ENCODE assay signal across 16 mouse cellular contexts in the genomic region with DNA sequence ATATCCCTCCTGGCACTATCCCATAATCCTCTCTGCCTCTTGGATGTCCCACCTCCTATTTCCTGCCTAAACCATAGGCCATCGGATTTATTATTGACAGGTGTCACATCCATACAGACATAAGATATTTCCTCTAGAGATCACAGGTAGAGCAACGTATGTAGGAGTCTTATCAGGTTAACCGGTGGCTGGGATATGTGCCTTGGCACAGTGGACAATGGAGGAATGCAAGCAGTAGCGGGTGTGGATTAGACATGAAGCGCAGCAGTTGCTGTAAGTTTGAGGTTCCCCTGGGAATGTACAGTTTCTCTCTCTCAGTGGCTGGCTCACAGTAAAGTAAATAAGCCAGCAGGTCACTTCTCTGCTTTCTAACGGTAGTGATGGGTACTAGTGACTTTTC.
"Had no signal": no experiment of that assay in that cellular context is flagged by ENCODE, and none has a peak within 500 bp of the region (broad histone marks: within the 10 kb centered on the region; RNA-seq: fewer than 3 reads in every experiment).

No protein-coding gene starts in this region.

- H3K4me1 ChIP-seq: liver, embryonic 13.5 days; stomach, embryonic 15.5 days had no signal

- DNase-seq: kidney, adult 9 months; layer of hippocampus, postnatal 36 days; liver, embryonic 13.5 days; lung, adult 2 months; lung, postnatal 14 days; lung, postnatal 4 days; retina, postnatal 1 day; right cerebral cortex, postnatal 25 days; spleen, adult 18-20 months; thymus, postnatal 25 days had no signal

- ATAC-seq: midbrain, embryonic 16.5 days had no signal

- H3K27ac ChIP-seq: left cerebral cortex, adult 2 months; liver, embryonic 13.5 days; neural tube, embryonic 13.5 days; stomach, embryonic 15.5 days had no signal

- H3K36me3 ChIP-seq: liver, embryonic 13.5 days; neural tube, embryonic 13.5 days; stomach, embryonic 15.5 days had no signal

- H3K27me3 ChIP-seq: liver, embryonic 13.5 days; neural tube, embryonic 13.5 days; stomach, embryonic 15.5 days had no signal

- H3K9ac ChIP-seq: liver, embryonic 13.5 days; neural tube, embryonic 13.5 days; stomach, embryonic 15.5 days had no signal

- H3K4me3 ChIP-seq: left cerebral cortex, adult 2 months; liver, embryonic 13.5 days; myocyte; neural tube, embryonic 13.5 days; stomach, embryonic 15.5 days had no signal

- H3K9me3 ChIP-seq: liver, embryonic 13.5 days; neural tube, embryonic 13.5 days; stomach, embryonic 15.5 days had no signal

- H3K4me2 ChIP-seq: liver, embryonic 13.5 days; midbrain, embryonic 11.5 days; neural tube, embryonic 13.5 days; stomach, embryonic 15.5 days had no signal
